Mouse (Mus musculus): Measurements from ENCODE around the gene Mfn2.

Gene Mfn2

DNA sequence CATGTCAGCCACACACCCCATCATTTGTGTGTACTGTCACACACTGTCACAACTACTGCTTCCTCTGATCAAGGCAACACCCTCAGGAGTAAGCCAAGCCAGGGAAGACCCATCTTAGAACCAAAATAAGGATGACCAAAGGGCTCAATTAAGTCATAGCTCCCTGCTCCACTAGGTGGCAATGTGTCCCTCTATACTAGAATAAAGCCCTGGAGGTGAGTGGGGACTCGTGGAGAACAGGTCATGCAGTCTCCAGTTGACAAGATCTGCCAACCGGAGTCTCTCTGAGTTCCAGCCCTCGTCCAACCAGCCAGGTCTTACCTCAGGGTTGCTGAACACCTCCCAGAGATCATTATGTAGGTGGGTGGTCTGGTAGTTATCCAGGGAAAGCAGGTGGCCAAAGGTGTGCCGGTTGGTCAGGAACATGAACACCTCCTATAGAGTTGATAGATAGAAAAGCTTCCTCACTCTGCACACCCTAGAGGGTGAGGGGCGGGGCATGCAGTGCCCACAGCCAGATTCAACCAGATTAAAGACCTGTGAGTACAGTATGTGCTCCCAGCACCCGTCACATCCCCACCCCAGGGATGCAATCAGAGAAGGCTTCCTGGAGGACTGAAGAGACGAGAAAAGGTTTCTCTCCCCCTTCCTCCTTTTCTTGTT lies 14.1 kb upstream of the Mfn2 start:
- peak in 1 of 2 experiments; percentile 83 for DNase-seq (ENCODE audit: inconsistent age in 2 of 2, low spot score in 1 of 2)

DNA sequence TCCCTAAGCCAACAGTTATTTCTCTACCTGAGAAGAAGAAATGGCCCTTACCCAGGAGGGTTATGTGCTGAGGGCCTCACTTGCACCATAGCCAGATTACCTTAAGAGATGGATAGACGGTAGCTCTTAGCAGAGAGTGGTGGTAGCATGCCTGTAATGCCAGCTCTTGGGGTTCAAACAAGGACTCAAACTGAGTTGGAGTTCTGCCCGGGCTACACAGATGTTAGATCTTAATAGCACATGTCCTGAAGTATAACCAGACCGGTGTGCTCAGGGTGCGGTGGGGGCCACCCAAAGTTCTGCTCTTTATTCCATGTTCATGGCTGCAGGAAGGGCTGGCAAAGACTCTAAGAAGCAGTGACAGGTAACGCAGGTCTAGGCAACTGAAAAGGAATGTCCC lies 5.0 kb upstream of the Mfn2 start:
- no peak for DNase-seq (ENCODE audit: inconsistent age in 2 of 2, low spot score in 1 of 2)

DNA sequence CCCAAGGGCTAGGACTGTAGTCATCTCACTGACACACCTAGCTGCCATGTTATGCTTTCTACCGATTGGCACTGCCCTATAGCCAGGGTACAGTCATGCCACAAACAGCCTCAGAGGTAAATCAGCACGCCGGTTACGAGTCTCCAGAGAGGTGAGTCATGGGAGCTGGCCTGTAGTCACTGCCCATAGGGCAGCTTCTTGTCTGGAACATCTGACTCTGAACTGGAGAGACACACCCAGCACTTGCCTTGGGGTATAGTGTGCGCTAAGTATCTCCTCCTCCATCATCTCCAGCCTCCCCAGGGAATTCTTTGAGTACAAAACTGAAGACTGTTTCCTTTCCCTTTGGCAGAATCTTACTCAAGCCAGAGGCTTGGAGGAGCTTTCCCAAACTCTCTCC lies 1.7 kb upstream of the Mfn2 start:
- peak; percentile 71 to 82 for DNase-seq (ENCODE audit: inconsistent age in 2 of 2, low spot score in 1 of 2)

DNA sequence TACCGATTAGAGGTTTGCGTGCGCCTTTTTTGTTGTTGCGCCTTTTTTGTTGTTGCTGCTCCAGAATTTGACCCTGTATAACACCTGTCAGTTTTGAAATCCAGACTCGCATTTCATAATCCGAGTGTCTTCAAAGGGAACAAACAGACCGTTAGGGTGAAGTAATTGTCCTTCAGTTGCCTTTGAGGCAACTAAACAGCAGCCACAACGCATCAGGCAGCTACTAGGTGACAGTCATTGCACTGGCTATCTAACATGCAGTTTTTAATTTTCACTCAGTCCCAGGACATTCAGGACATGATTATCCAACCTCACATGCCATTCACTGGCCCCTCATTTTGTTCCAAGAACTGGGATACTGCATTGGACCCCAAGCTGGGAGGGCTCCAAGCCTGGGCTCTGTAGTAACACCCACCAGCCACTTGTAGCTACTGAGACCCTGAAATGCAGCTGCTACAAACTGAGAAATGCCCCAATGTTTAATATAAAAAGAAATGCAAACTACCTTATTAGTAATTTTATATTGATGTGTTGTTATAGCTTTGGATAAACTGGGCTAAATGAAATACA lies 671 bp upstream of the Mfn2 start:
- DNase-seq (ENCODE audit: inconsistent age in 2 of 2, low spot score in 1 of 2): peak in 1 of 2 experiments; percentile 28

DNA sequence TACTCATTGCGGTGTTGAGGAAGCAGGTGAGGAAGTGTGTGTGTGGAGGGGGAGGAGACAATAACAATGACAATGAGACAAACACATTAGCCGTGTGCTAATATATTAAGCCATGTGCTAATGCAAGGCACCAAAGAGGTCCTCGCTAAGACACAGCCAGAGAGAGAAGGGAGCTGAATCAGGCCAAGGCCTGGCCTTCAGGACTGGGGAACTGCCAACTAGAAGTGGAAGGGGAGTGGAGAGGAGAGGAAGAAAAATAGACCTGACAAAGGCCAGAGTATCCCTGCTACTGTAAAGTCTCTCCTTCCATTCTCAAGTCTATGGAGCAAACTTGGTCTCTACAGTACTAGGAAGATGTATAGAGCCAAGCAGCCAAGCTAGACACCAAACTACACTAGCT lies 903 bp downstream of the Mfn2 start:
- peak; percentile 53 to 87 for DNase-seq (ENCODE audit: inconsistent age in 2 of 2, low spot score in 1 of 2)

DNA sequence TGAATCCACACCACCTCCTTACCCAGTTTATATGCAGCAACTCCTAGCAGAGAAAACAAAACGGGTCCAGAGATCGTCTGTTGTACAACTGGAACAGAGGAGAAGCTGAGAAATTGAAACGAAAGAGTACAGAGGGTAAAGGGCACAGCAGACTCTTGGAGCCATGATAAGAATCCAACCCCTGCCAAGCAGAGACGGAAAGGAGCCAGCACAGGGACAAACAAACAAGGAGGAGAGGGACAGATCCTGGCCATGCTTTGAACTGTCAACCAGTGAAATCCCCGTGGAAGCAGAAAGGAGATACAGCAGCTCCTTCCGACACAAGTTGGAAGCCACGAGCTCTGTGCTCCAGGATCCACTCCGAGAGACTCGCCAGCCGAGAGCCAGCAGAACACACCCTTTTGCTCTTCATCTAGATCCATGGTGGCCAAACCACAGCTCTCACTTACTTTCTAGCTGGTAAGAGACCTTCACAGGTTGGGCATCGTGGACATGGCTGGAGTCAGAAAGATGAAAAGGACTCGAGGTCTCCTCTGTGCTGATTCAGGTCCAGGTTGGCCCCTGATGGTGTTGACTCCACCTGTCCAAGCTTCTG lies 1.5 kb downstream of the Mfn2 start:
- DNase-seq (ENCODE audit: inconsistent age in 2 of 2, low spot score in 1 of 2): peak in 1 of 2 experiments; percentile 65

DNA sequence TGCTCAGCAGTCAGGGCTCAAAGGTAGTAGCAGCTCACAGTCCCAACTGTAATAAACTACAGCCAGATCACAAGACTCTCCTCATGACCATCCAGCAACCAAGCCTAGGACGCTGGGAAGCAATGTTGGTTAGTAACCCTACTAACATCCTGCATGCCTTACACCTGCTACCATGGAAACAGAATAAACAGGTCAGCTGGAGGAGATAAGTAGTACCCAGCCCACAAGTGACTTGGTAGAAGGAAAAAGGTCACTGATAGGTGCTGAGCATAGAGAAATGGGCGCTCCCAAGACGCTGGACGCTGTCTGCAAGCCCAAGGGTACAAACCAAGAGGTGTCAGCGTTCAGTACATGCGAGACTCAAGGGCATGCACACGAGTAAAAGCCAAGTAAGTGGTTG lies 4.1 kb downstream of the Mfn2 start:
- no peak for DNase-seq (ENCODE audit: inconsistent age in 2 of 2, low spot score in 1 of 2)

DNA sequence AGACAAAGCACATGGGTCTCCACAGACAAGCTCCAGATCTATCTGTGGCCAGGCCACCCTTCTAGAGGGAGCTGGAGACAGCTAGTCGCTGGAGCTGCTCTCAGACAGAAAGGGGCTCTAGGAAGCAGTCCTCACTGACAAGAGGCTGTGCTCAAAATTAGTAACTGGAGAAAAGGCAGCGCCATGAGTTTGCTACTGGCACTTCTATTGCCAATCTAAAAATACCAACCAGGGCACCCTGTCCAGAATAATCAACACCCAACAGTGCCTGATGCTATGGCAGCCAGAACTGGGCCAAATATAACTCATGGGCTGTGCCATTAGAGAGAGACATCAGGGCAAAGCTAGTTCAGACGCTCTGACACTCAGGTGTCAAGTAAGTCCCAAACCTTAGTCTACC lies 7.2 kb downstream of the Mfn2 start:
- DNase-seq (ENCODE audit: inconsistent age in 2 of 2, low spot score in 1 of 2): no peak

DNA sequence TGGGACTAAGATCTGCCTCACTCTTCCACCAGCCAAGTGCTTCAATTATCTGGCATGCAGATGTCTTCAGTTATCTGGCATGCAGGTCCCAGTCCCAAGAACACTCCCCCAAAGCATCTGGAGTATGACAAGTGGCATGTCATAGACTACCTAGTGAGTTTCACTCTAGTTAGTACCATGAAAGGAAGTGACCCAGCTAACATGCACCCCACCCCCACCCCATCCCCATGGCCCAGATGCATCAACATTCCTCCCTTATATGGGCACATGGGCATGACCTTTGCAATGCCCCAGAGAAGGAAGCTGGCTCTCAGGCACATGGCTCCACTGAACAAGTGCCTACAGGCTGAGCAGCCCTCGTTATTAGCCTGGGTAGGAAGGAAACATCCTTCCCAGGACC lies 8.1 kb downstream of the Mfn2 start:
- no peak for DNase-seq (ENCODE audit: inconsistent age in 2 of 2, low spot score in 1 of 2)

DNA sequence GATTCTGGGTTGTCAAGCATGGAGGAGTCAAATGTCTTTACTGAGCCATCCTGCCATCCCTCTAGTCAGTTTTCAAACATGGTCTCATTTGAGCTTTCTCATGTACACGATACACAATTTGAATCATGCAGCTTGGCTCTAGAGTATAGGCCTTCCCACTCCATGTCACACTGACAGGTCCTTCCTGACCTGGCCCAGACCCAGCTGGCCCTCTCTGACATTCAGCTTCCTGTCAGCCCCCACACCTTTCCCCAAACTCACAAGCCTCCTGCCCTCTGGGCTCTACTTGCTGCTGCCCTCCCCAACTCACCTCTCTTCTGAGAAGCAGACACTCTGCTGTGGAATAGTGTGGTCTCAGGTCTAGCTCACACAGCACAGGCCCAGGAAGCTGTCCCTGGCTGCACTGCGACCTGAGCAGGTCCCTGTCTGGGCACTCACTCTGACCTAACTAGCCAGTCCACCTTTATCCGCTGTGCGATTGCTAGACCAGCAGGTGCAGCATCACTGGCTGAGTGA lies 8.6 kb downstream of the Mfn2 start:
- DNase-seq (ENCODE audit: inconsistent age in 2 of 2, low spot score in 1 of 2): no peak

DNA sequence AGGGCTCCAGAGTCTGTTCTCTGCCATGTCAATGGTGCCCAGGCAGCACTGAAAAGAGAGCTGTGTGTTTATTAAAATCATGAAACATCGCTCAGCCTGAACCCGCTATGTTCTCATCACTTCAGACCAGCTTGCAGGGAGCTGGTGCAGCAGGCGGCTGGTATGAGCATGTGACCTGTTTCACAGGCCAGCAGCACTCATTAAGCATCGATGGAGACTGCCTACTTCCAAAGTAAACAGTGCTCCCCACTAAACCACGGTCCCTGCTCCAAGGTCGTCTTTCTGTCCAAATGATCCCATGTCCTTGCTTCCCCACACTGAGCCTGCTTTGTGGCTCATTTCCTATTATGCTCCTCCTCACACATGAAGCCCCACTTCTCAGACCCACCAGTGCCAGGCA lies 14.2 kb downstream of the Mfn2 start:
- DNase-seq (ENCODE audit: inconsistent age in 2 of 2, low spot score in 1 of 2): peak in 1 of 2 experiments; percentile 74

DNA sequence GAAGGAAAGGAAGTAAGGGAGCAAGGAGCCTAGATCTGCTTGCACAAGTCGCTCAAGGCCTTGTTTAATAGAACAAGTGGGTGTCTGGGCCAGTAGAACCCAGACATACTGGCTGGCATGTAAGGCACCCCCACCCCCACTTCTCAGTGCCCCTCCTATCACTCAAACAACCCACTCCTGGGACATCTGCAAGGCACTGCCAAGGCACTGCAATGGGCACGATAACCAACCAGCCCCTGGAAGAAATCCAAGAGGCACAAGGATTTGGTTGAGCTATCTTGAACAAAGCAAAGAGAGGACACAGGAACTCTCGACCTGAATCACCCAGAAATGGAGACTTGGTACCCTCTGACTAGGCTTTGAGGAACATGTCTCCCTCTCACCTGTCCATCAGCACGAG lies 16.3 kb downstream of the Mfn2 start:
- DNase-seq (ENCODE audit: inconsistent age in 2 of 2, low spot score in 1 of 2): no peak

DNA sequence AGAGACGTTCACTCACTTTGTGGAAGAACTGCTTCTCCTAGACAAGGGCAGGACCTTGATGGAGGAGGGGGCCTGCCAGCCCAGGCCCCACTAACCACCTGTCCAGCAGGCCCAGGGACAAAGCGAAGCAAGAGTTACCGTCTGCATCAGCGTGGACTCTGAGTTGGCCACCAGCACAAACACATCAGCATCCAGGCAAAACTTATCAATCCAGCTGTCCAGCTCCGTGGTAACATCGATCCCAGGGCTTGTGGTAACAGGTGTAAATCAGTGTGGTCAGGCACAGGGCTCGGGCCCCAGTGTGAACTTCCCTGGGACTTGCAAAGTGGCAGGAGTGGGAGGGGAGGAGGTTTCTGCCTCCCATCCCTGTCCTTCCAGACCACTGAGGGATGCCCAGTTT lies 17.2 kb downstream of the Mfn2 start:
- DNase-seq (ENCODE audit: inconsistent age in 2 of 2, low spot score in 1 of 2): no peak

DNA sequence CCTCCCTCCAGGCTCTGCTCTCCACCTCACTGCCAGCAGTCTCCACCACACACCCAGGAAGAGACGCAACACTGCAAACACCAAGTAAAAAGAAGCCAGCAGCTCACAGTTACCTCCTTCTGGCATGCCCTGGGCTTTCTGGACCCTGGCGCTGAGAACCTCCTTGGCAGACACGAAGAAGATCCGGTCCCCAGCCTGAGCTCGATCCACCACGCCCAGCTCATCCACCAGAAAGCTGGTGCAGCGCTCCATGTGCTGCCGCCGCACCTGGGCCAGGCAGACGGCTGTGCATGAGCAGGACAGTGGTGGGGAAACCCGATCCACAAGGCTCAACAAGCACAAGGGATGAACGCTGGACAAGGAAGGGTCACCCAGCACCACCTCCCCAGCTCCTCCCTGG lies 18.3 kb downstream of the Mfn2 start:
- no peak for DNase-seq (ENCODE audit: inconsistent age in 2 of 2, low spot score in 1 of 2)

DNA sequence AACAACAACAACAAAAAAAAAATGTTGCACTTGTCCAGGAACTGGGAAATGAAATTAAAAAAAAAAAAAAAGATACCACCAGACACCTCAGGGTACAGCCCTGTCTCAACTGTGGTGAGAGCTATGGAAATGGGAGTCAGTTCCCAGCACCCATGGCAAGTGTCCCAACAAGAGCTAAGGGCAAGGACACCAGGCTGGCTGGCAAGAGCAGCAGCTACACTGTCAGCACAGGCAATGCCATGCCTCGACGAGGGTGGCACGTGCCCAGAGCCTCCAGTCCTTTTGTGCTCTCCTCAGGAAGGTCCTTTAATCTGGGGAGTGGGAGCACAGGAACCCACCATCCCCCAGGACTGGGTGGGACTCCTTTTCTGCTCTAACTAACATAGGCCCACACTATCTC lies 20.4 kb downstream of the Mfn2 start:
- peak in 1 of 2 experiments; percentile 72 for DNase-seq (ENCODE audit: inconsistent age in 2 of 2, low spot score in 1 of 2)

DNA sequence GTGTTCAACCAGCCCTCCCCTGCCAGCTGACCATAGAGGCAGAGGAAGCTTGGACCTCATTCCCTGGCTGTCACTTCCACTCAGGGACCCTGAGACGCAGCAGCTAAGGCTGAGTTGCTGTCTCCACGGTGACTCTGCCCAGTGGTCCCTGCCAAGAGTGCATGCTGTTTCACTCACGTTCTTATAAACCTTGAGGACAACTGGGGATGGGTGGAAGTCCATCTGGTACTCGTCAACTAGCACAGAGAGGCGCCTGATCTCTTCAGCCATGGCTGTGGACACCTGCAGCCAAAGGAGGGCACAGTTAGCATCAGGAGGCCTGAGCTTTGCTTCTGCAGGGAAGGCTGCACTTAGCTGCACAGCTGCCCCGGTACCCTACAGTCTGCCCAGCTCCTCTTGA lies 21.5 kb downstream of the Mfn2 start:
- no peak for DNase-seq (ENCODE audit: inconsistent age in 2 of 2, low spot score in 1 of 2)

DNA sequence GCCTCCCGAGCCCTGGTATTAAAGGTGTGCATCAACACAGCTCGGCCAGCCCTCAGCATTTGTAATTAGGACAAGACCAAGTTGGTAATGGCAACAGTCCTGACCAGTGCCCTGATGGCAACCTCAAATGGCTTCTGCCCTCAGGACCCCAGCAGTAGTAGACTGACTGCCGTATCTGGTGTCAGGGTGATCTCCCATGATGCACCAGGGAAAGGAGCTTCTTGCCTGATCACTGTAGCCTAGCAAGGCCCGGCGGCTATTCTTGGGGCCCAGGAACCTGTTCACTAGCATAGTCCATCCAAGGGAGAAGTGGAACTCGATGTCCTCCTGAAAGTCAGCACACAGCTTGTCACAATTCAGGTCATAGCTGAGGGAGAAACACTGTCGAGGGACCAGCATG lies 22.7 kb downstream of the Mfn2 start:
- no peak for DNase-seq (ENCODE audit: inconsistent age in 2 of 2, low spot score in 1 of 2)

DNA sequence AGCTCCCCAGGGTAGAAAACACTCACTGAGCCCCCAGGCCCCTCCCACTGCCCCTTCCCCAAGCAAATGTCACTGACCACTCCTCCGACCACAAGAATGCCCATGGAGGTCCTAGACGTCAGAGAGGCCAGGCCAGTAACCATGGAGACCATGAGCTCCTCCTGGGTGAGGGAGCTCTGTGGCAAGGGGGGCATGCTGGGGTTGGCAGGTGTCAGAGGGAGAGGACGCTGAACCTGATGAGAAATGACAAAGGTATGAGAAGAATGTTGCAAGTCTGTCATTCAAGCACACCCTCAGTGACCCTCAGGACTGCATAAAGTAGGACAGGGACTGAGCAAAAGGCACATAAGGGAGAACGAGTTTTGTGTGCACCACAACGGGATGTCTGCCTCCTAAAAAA lies 24.6 kb downstream of the Mfn2 start:
- DNase-seq (ENCODE audit: inconsistent age in 2 of 2, low spot score in 1 of 2): no peak

DNA sequence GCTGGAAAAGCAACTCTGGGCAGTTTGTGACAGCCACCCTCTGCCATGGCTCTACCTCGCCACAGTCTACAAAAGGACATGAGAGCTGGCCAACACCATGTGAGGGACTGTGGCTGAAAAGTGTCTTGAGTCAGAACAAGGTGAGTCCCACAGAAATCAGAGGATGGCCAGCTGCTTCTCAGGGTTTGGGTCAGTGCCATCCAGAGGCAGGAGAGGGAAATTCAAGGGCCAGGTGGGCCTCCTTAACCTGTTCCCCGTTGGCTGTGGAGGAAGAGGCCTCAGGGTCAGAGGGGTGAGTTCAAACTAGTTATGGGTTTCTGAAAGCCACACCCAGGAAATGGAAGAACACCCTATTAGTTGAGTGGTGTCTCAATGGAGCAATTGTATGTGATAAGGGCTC lies 25.0 kb downstream of the Mfn2 start:
- DNase-seq (ENCODE audit: inconsistent age in 2 of 2, low spot score in 1 of 2): no peak

DNA sequence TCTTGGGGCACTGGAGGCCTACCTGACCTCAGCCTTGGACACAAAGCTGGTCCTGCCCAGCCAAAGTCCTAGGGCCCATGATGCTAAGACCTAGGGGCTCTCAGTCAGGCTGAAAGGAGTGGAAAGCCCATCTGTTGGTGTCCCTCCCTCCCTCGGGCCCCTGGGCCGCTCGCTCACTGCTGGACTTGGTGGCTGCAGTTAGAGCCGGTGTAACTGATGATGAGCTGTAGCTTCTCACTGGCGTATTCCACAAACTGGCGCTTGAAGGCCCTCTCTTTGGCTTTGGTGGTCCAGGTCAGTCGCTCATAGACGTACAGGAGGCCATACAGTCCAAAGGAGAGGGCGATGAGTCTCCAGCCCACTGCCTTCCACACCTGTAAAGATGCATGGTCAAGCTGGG lies 26.0 kb downstream of the Mfn2 start:
- no peak for DNase-seq (ENCODE audit: inconsistent age in 2 of 2, low spot score in 1 of 2)

DNA sequence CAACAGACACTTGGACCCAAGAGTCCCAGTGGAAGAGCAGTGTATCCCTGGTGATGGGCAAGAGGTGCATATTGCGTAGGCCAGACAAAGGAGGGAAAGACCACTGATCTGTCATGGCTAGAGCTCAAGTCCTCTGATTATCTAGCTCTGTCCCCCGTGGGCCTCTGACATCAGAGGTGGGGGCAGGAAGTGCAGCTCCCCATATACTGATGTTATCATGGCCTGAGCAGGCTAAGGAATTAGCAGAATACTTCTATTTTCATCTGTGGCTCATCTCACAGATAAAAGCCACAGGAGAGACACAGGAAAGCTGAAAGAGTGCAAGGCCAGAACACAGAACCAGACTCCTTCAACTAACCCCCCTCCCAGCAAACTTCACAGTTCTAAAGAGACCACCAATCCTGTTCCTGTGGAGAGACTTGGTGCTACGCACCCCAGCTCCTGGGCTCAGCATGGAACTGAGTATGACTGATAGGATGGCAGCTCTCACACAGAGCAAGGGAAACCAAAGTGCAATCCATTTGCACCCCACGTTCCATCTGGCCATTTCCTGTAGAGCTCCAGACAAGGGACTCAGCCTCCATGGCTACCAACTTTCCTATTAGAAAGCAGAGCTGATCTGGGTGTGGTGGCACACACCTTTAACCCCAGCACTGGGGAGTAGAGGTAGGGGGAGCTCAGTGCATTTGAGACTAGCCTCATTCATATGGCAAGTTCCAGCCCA lies 28.5 kb downstream of the Mfn2 start:
- DNase-seq (ENCODE audit: inconsistent age in 2 of 2, low spot score in 1 of 2): no peak

DNA sequence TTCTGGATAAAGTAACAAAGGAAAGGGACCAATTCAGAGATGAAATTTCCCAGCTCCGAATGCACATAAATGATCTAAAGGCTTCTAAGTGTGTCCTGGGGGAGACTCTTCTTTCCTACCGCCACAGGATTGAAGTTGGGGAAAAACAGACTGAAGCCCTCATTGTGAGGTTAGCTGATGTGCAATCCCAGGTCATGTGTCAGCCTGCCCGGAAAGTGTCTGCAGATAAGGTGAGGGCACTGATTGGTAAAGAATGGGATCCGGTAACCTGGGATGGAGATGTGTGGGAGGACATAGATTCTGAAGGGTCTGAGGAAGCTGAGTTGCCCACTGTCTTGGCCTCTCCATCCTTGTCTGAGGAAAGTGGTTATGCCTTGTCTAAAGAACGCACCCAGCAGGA lies 35.3 kb downstream of the Mfn2 start:
- peak in 1 of 2 experiments; percentile 77 for DNase-seq (ENCODE audit: inconsistent age in 2 of 2, low spot score in 1 of 2)

Measured in adrenal gland, adult (tissue).